Mouse (Mus musculus) heart, adult 2 months (tissue): ENCODE measurements around the gene Qpctl.

ENCODE experiments used
- CTCF ChIP-seq: fragments of 200-600 bp; IDR thresholded peaks from 2 replicates; pipeline ENCODE4 v1.8.1; 2022; ENCODE audit warnings: antibody characterized with exemption, mild to moderate bottlenecking, moderate library complexity
- EP300 ChIP-seq: fragments of 200-500 bp; IDR thresholded peaks from 2 replicates; pipeline ENCODE4 v1.6.1; 2011; ENCODE audit warnings: low read depth, low read length, control low read depth; ENCODE audit not compliant: insufficient read depth
- POLR2A ChIP-seq: fragments of 200-500 bp; IDR thresholded peaks from 2 replicates; pipeline ENCODE4 v1.6.1; 2011; ENCODE audit warnings: mild to moderate bottlenecking, low read depth, low read length, control low read depth; ENCODE audit not compliant: insufficient read depth

DNA sequence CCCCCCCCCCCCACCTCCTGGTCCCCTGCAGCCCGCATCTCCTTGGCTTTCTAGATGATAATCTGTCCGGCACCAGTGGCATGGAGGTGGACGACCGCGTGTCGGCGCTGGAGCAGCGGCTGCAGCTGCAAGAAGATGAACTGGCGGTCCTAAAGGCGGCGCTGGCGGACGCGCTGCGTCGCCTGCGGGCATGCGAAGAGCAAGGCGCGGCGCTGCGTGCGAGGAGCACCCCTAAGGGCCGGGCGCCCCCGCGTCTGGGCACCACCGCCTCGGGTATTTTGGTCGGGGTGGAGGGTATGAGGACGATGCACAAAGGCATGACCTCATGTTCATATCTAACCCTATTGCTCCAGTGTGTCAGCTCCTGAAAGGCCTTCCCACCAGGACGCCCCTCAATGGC is 30.1 kb upstream of the Qpctl start:
- TF ChIP-seq POLR2A (no peak), CTCF (peak; percentile 70), EP300 (no peak)
